Mouse (Mus musculus): Measurements from ENCODE around the gene Pde6b. TPM values are rescaled to one million over a fixed set of nuclear protein-coding genes. Genes with fewer than 3 reads are reported as not detected.

Gene Pde6b
- not detected in 2 replicates for polyA plus RNA-seq (2012; ENCODE audit: insufficient read depth, insufficient read length, missing spikeins)

- TF ChIP-seq CTCF (IDR thresholded peaks at IDR 0.05; ENCODE audit: low read depth, low read length), result no peak
- no peak for TF ChIP-seq POLR2A (IDR thresholded peaks at IDR 0.05; ENCODE audit: borderline replicate concordance, low read depth, low read length)
- Histone ChIP-seq H3K4me3 (ENCODE audit: insufficient read depth, low read length) (no peak within 1 kb of the TSS), H3K27ac (ENCODE audit: insufficient read depth, low read depth, low read length) (no peak within 1 kb of the TSS), H3K4me1 (ENCODE audit: control insufficient read depth, insufficient read depth, low read length) (peaks cover 15% of the 10 kb centered on the region)
Measured at GRCm38 (mm10) chr5:108388201-108388600, at the start of gene Pde6b. Gene Pde6b (plus strand): TSS chr5:108388391.

GRCm38 (mm10) chr5:108343680-108344170, 44.5 kb upstream of the Pde6b start:
- Histone ChIP-seq H3K27ac (ENCODE audit: insufficient read depth, low read depth, low read length) (no peak overlapping the region), H3K4me3 (ENCODE audit: insufficient read depth, low read length) (no peak overlapping the region), H3K4me1 (ENCODE audit: control insufficient read depth, insufficient read depth, low read length) (no peaks in the 10 kb centered on the region; the same call in 1 of the 2 replicates)
- TF ChIP-seq CTCF (IDR thresholded peaks at IDR 0.05; ENCODE audit: low read depth, low read length) (no peak), POLR2A (IDR thresholded peaks at IDR 0.05; ENCODE audit: borderline replicate concordance, low read depth, low read length) (no peak)

DNA sequence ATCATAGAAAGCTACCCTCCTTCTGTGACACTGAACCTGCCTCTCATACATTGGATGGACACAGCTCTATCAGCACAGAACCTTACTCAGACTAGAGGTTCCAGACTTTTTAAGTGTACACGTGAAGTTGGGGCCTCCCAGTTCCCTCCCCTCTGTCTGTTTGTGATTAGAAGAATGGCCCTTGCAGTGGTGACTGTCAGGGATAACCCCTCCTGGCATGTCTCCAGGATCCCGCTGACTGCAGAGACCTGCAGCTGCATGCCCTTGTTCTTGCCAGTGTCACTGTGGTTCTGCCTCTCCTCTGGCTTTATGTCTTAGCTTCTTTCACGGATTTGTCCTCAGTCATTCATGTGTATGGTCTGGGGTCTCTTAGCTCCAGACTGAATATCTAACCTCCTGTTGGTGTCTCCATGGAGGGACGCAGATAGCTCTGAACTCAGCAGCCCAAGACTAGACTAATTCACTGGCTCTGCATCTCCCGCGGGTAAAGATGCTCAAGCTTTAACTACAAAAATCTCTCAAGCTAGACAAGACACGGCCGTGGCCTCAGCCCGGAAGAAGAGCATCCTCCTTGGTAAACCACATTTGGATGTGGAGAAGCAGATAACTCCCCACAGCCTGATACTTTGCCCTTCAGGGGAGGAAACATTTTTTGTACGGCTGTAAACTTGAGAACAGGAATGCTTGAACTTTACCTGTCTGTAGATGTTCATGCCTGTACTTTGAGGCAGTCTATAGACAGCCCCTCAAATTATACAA, 42.7 kb upstream of the Pde6b start:
- TF ChIP-seq CTCF (IDR thresholded peaks at IDR 0.05; ENCODE audit: low read depth, low read length) (no peak), POLR2A (IDR thresholded peaks at IDR 0.05; ENCODE audit: borderline replicate concordance, low read depth, low read length) (no peak)
- Histone ChIP-seq H3K27ac (ENCODE audit: insufficient read depth, low read depth, low read length) (no peak overlapping the region), H3K4me3 (ENCODE audit: insufficient read depth, low read length) (no peak overlapping the region), H3K4me1 (ENCODE audit: control insufficient read depth, insufficient read depth, low read length) (peaks cover 5% of the 10 kb centered on the region)

DNA sequence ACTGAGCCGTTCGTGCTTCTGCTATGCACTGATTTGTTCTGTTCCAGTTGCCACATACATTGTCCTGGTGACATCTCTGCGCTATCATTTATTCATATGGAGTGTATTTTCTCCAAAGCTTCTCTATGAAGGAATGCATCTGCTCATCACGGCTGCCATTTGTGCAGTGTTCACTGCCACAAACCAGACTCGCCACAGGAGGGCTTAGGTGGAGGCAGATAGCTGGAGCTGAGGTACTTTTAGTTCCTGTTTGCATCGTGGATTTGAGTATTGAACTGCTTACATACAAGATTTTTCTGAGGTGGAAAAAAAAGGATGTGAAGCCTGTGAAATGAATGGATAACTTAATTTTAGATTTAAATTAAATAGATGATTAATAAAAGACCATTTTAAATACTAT, 40.3 kb upstream of the Pde6b start:
- TF ChIP-seq CTCF (IDR thresholded peaks at IDR 0.05; ENCODE audit: low read depth, low read length) (no peak), POLR2A (IDR thresholded peaks at IDR 0.05; ENCODE audit: borderline replicate concordance, low read depth, low read length) (no peak)
- no peak overlapping the region for H3K4me3 ChIP-seq (ENCODE audit: insufficient read depth, low read length)
- H3K4me1 ChIP-seq (ENCODE audit: control insufficient read depth, insufficient read depth, low read length), result peaks cover 5% of the 10 kb centered on the region
- no peak overlapping the region for H3K27ac ChIP-seq (ENCODE audit: insufficient read depth, low read depth, low read length)

DNA sequence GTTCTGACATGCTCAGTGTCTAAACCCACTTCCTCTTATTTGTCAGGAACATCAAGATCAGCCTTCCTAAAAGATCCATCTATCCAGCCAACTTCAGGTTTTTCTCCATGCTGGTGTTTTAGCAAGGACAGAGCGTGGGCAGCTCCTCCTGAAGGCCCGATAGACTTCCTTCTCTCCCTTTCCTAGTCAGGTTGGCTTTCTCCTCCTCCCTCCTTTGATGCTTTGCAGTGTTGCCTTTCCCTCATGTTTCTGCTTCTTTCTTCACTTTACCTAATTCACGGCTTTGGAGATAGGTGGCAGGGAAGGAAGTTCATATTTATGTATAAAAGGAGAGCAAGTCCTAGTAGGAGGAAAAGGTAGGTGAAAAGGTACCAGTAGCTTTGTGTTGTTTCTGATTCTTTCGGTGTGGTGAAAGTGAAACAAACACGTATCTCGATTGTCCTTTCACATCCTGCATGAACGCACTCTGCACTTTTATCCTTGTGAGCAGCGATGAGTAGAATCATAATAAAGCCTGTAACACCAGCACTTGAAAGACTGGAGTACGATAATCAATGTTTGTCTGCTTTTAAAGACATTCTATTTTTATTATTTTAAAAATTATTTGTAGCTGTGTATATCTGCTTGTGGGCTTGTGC, 38.6 kb upstream of the Pde6b start:
- Histone ChIP-seq H3K27ac (ENCODE audit: insufficient read depth, low read depth, low read length) (no peak overlapping the region), H3K4me1 (ENCODE audit: control insufficient read depth, insufficient read depth, low read length) (peaks cover 8% of the 10 kb centered on the region), H3K4me3 (ENCODE audit: insufficient read depth, low read length) (no peak overlapping the region)
- TF ChIP-seq CTCF (IDR thresholded peaks at IDR 0.05; ENCODE audit: low read depth, low read length), result no peak
- TF ChIP-seq POLR2A (IDR thresholded peaks at IDR 0.05; ENCODE audit: borderline replicate concordance, low read depth, low read length), result no peak

DNA sequence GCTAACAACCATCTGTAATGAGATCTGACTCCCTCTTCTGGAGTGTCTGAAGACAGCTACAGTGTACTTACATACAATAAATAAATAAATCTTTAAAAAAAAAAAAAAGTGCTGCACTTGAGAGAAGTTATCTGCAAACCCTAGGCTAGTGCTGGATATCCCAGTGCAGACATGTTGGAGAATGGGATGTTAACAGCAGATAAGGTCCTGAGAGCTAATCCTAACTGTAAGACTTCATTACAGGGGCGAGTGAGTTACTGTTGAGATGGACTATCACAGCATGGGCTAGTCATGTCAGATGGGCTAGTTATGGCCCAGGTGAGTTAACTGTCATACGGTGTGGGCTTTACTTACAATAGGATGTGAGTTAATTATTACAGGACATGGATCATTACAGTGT, 34.1 kb upstream of the Pde6b start:
- peaks cover 17% of the 10 kb centered on the region for H3K4me1 ChIP-seq (ENCODE audit: control insufficient read depth, insufficient read depth, low read length)
- H3K4me3 ChIP-seq (ENCODE audit: insufficient read depth, low read length), result no peak overlapping the region
- TF ChIP-seq POLR2A (IDR thresholded peaks at IDR 0.05; ENCODE audit: borderline replicate concordance, low read depth, low read length) (no peak), CTCF (IDR thresholded peaks at IDR 0.05; ENCODE audit: low read depth, low read length) (no peak)
- H3K27ac ChIP-seq (ENCODE audit: insufficient read depth, low read depth, low read length), result no peak overlapping the region; the same call in 1 of the 2 replicates

DNA sequence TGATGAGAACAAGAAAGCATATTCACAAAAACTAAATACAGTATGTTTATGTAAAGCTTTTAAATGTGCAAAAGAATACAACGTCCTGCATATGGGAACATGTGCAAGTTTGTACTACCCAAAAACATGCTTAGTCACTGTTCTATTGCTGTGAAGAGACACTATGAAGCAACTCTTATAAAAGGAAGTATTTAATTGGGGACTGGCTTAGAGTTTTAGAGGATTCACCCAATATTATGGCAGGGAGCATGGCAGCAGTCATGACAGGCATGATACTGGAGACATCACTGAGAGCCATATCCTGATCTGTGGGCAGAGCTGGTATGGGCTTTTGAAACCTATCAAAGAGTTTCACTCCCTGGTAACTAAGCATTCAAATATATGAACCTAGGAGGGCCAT, 30.3 kb upstream of the Pde6b start:
- H3K4me1 ChIP-seq (ENCODE audit: control insufficient read depth, insufficient read depth, low read length), result peaks cover 18% of the 10 kb centered on the region
- H3K27ac ChIP-seq (ENCODE audit: insufficient read depth, low read depth, low read length), result no peak overlapping the region
- no peak for TF ChIP-seq CTCF (IDR thresholded peaks at IDR 0.05; ENCODE audit: low read depth, low read length)
- TF ChIP-seq POLR2A (IDR thresholded peaks at IDR 0.05; ENCODE audit: borderline replicate concordance, low read depth, low read length), result no peak
- H3K4me3 ChIP-seq (ENCODE audit: insufficient read depth, low read length), result no peak overlapping the region

DNA sequence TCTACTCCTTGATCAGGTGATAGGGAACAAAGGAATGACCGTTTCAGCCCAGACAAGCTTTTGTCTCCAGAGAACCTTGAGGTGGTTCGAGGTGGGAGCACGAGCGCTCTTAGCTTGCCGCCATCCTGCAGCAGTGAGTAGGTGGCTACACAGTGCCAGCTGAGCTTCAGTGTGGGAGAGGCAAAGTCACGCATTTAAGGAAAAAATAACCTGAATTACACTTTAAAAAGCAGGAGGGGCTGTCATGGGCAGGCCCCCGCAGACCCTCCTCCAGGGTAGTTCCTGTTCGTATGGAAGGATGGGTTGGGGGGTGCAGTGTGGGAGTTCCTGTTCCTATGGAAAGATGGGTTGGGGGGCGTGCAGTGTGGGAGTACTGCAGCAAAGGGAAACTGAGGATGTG, 28.7 kb upstream of the Pde6b start:
- Histone ChIP-seq H3K27ac (ENCODE audit: insufficient read depth, low read depth, low read length) (no peak overlapping the region), H3K4me3 (ENCODE audit: insufficient read depth, low read length) (no peak overlapping the region), H3K4me1 (ENCODE audit: control insufficient read depth, insufficient read depth, low read length) (peaks cover 15% of the 10 kb centered on the region)
- no peak for TF ChIP-seq CTCF (IDR thresholded peaks at IDR 0.05; ENCODE audit: low read depth, low read length)
- TF ChIP-seq POLR2A (IDR thresholded peaks at IDR 0.05; ENCODE audit: borderline replicate concordance, low read depth, low read length), result no peak

GRCm38 (mm10) chr5:108360211-108360610, 28.0 kb upstream of the Pde6b start:
- no peak for TF ChIP-seq POLR2A (IDR thresholded peaks at IDR 0.05; ENCODE audit: borderline replicate concordance, low read depth, low read length)
- no peak for TF ChIP-seq CTCF (IDR thresholded peaks at IDR 0.05; ENCODE audit: low read depth, low read length)
- no peak overlapping the region for H3K4me3 ChIP-seq (ENCODE audit: insufficient read depth, low read length)
- H3K4me1 ChIP-seq (ENCODE audit: control insufficient read depth, insufficient read depth, low read length), result peaks cover 15% of the 10 kb centered on the region
- H3K27ac ChIP-seq (ENCODE audit: insufficient read depth, low read depth, low read length), result no peak overlapping the region

DNA sequence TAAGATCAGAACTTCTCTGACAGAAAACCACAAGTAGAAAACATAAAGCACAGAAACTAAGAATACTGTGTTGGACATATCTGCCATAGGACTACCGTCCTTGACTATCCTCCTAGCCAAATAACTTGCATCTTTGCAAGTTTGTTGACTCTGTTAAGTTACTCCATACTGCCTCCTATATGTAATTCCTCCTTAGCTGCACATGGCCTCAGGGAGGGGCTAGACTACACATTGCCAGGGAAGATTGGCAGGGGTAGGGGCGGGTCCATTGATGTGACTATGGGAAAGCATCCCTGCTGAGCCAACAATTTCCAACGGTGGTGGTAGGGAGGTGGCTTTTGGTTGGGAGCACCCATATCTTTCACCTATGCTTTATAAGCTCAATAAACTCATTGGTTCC, 25.9 kb upstream of the Pde6b start:
- Histone ChIP-seq H3K27ac (ENCODE audit: insufficient read depth, low read depth, low read length) (no peak overlapping the region), H3K4me3 (ENCODE audit: insufficient read depth, low read length) (no peak overlapping the region), H3K4me1 (ENCODE audit: control insufficient read depth, insufficient read depth, low read length) (peaks cover 13% of the 10 kb centered on the region)
- no peak for TF ChIP-seq CTCF (IDR thresholded peaks at IDR 0.05; ENCODE audit: low read depth, low read length)
- TF ChIP-seq POLR2A (IDR thresholded peaks at IDR 0.05; ENCODE audit: borderline replicate concordance, low read depth, low read length), result no peak

All from bone marrow macrophage, adult 2 months (primary cell).